Mouse (Mus musculus): Measurements from ENCODE around the gene Fam199x.

DNA sequence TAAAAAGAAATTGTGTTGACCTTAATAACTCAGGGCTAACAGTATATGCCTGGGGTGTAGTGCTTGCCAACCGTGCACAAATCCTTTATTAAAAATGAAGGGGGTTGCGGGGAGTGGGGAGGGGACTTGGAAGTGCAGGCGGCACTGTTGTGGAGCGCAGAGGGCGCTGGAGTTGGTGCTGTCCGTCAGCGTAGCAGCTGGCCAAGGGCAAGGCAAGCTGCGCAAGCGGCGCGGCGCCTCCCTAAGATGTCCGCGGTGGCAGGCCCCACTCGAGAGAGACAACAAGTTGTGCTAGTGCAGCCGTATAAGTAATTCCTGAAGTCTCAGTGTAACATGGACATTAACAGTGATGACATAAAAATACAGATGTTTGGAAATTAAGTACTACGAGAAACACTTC is 78.1 kb downstream of the Fam199x start:
- TF ChIP-seq CTCF (IDR thresholded peaks at IDR 0.05) (no peak), POLR2A (IDR thresholded peaks at IDR 0.05; ENCODE audit: insufficient read depth, low read depth, low read length) (no peak), EP300 (IDR thresholded peaks at IDR 0.05; ENCODE audit: insufficient read depth, low read depth, low read length) (no peak)

Measured in heart, adult 2 months (tissue).